Mouse (Mus musculus) mouse trophoblast stem cell (cell line): ENCODE measurements around the gene Brpf3.
"Not testable (repeated sequence)": the region's sequence is repeated elsewhere in the genome, so short reads cannot be mapped to it uniquely, and the experiment has no call there.

Experiments used
- in situ Hi-C, 2 experiments: fragments of 300-500 bp; cut with MseI, MboI; formaldehyde crosslinking; loops; 2 replicates in 1 of 2; 3 replicates in 1 of 2; pipeline ENCODE4 v1.15.1; 2025

The Brpf3 gene

DNA sequence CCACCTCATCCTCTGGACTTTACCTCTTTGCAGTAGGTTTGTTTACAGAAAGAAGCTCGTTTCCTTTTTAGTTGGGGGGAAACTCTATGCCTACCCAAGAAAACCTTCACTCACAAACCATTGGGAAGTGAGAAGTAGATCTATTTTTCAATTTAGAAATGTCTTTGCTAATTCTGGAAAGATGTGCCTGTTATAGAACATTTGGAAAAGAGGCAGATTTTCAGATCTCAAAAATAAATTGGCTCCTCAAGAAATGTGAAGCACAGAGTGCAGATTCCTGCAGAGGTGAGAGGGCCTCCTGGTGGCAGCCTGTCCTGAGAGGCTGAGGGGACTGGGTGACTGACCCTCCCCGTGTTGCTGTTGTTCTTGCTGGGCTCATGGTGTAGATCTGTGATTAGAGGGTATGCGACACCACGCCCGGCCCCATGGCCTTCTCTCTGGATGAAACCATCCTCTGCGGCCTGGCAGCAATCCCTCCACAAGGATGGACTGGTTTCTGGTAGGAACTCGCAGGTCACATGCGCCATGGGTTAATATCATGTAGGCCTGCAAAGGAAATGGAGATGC, 26.9 kb downstream of the Brpf3 start:
- in situ Hi-C loops, result no loop called here

GRCm38 (mm10) chr17:28829120-28829519, 28.2 kb downstream of the Brpf3 start:
- in situ Hi-C loops, result no loop called here

DNA sequence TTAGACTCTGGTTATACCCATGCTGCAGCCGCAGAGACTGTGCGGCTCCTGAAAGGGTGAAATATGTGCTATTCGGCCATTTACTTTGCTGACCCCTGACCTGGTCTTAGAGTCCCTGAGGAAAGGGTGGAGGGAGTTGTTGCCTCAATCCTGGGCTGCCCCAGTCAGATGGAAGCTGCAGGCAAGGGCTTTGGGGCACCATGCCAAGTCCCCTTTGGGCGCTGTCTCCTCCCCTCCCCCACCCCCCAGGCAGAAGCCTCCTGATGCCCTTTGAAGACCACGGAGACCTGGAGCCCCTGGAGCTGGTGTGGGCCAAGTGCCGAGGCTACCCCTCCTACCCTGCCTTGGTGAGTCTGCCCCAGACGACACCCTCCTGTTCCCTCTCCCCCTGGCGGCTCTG, 30.2 kb downstream of the Brpf3 start:
- in situ Hi-C loops, result no loop called here

DNA sequence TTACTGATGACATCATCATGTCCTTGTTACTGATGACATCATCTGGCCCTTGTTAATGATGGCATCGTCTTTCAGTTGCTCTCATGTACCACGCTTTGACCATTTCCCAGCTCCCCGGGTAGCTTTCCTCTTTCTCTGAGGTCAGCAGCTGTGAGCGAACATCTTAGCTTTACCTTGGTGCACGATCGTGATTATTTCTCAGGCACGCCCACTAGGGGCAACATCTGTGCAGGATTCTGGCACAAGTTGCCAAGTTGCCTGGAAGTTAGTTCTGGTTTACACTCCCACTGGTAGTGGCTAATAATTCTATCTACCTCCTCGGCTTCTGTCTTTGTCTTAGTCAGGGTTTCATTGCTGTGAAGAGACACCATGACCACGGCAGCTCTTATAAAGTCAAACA, 31.1 kb downstream of the Brpf3 start:
- in situ Hi-C loops, result no loop called here

DNA sequence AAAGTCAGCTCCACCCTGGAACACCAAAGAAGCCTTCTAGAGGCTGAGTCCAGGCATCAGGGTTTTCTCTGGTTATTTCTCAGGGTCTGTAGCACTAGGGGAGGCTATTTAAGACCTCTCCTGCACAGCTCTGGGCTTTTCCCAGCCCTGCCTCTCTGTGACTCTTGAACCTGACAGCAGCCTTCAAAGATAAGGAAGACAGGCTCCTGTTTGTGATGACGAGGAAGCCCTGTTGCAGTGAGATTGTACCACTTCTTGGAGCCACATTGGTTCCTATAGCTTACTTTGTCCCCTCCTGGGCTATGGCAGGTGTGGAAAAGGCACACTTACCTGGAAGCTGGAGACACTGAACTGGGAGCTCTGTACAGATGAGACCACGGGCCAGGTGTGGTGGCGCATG, 32.0 kb downstream of the Brpf3 start:
- in situ Hi-C loops, result no loop called here

DNA sequence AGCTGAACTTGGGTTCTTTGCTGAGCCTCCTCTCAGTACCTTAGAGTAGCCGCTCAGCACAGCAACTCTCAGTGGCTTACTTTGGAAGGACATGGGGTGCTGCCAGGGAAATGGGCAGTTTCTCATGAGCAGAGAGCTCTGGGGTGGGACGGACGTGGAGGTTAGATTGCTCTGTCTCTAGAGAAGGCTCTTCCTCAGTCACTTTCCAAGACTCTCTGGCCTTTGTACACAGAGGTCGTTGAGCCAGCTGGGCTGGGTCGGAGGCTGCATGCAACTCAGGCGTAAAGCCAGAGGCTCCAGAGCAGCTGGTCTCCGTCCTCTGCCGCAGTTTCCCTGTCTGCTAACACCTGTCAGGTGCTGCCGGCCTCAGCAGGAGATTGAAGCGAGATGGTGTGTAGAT, 33.8 kb downstream of the Brpf3 start:
- in situ Hi-C loops, result no loop called here

GRCm38 (mm10) chr17:28837840-28838239, 37.0 kb downstream of the Brpf3 start:
- in situ Hi-C loops, result no loop called here

DNA sequence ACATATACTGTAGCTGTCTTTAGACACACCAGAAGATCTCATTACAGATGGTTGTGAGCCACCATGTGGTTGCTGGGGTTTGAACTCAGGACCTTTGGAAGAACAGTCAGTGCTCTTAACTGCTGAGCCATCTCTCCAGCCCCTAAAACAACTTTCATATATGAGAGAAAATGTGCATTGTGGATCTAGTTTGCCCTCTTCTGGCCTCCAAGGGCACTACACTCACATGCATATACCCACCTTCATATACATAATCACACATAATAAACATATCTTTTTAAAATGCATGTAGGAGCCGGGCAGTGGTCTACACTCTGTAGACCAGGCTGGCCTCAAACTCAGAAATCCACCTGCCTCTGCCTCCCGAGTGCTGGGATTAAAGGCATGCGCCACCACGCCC, 41.1 kb downstream of the Brpf3 start:
- in situ Hi-C loops, result not testable (repeated sequence)

DNA sequence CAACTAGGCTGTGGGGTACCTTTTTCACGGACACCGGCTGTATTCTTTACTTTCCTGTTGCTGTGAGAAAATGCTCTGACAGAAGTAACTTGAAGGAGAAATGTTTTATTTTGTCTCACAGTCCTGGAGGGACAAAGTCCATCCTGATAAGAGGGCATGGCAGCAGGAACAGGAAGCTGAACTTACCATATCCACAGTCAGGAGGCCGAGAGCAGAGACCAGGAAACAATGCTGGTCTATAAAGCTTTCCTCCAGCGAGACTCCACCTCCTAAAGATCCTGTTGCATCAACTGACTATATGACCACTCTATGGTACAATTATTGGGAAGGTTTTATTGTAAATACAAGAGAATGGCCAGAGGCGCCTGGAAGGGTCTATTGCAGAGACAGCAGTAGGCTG, 42.8 kb downstream of the Brpf3 start:
- in situ Hi-C loops, result no loop called here

- in situ Hi-C loops, result no loop called here
Measured at GRCm38 (mm10) chr17:28846974-28847617, 46.2 kb downstream of the Brpf3 start.

- in situ Hi-C loops, result no loop called here
Measured at GRCm38 (mm10) chr17:28850511-28850910, 49.6 kb downstream of the Brpf3 start.

DNA sequence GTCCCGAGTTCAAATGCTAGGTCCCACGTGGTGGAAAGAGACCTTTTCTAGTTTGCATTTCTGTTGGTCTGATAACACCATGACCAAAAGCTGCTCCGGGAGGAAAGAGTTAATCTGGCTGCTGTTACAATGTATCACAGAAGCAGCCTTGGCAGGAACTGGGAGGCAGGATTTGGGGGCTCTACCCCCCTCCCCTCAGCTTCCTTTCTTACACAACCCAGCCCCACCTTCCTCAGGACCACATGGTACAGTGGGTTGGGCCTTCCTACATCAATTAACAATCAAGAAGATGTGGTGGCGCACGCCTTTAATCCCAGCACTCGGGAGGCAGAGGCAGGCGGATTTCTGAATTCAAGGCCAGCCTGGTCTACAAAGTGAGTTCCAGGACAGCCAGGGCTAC, 53.5 kb downstream of the Brpf3 start:
- in situ Hi-C loops, result no loop called here

- in situ Hi-C loops, result no loop called here
Measured at GRCm38 (mm10) chr17:28855166-28855885, 54.4 kb downstream of the Brpf3 start.

DNA sequence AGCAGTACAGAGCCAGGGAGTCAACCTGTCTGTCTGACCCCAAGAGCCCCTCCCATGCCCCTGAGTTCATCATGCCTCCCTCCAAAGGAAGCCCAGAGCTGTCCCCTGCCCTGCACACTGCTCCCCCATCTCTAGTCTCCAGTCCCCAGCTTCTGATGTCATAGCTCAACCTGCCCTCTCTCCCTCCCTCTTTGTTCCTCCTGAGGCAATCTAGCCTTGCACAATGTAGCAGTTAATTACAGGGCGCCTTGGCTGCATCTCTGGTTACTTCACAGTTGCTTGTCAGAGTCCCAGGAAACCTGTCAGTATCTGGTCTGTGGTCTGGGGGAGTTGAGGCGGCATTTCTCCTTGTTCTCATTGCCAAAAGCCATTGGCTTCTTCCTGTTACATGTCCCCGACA, 55.1 kb downstream of the Brpf3 start:
- in situ Hi-C loops, result no loop called here

- in situ Hi-C loops, result no loop called here
Measured at GRCm38 (mm10) chr17:28858205-28858604, 57.3 kb downstream of the Brpf3 start, which contains the start of gene Pnpla1. Gene Pnpla1, plus strand, starts transcription at chr17:28858411.

DNA sequence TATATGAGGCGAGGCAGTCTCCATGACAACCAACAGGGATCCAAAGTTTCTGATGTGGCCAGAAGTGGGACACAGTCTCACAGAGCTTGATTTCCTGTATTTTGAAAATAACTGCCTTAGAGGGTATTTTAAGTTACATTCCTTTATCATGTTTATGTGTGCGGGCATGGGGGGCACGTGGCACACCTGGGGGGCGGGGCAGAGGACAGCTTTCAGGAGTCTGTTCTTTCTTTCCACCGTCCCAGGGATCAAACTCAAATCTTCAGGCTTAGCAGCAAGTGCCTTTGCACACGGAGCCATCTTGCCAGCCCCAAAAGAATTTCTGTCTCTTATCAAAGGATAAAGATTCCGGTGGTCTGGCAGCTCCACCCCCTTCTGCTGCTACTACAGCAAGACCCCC, 63.0 kb downstream of the Brpf3 start:
- in situ Hi-C loops, result no loop called here

- in situ Hi-C loops, result no loop called here
Measured at GRCm38 (mm10) chr17:28864464-28864863, 63.6 kb downstream of the Brpf3 start.

- in situ Hi-C loops, result no loop called here
Measured at GRCm38 (mm10) chr17:28866921-28867320, 66.0 kb downstream of the Brpf3 start.

DNA sequence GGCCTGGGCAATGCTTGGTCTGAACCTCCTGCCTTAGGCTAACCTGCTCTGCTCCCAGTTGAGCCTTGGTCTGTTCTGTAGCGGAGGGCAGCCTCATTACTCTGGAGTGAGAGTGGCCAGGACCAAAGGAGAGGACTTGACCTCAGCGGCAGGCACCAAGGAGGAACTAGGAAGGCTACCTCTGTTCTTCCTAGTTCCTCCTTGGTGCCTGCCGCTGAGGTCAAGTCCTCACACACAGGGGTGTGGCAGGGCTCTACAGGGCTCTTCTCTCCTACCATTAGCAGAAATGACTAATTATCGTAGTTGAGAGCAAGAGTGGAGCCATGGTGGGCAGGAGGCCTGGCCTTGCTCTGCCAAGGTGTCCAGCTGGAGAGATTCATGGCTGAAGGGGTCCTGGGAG, 66.5 kb downstream of the Brpf3 start:
- in situ Hi-C loops, result no loop called here

GRCm38 (mm10) chr17:28869412-28870110, 68.7 kb downstream of the Brpf3 start:
- in situ Hi-C loops, result no loop called here

DNA sequence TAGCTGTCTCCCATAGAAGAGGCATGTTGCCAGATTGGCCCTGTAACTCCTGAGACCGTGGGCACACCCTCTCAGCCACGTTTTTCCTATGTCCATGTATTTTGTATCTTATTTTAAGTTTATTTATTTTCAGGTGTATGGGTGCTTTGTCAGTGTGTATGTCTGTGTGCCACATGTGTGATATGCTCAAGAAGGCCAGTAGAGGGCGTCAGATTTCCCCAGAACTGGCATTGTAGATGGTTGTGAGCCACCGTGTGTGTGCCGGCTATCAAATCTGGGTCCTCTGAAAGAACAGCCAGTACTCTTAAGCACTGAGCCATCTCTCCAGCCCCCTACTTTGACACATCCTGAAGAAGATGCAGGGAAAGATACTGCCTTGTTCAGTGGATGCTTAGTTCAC, 69.5 kb downstream of the Brpf3 start:
- in situ Hi-C loops, result no loop called here

- in situ Hi-C loops, result no loop called here
Measured at GRCm38 (mm10) chr17:28871831-28872230, 70.9 kb downstream of the Brpf3 start.

GRCm38 (mm10) chr17:28872322-28872721, 71.4 kb downstream of the Brpf3 start:
- in situ Hi-C loops, result no loop called here
